Mouse (Mus musculus) intestine, postnatal 0 days (tissue): ENCODE data around the gene Fam214a. TPM values are rescaled to one million over a fixed set of nuclear protein-coding genes. Genes with fewer than 3 reads are reported as not detected.

Source experiments
- ATAC-seq: fragments of 200-750 bp; cut with Nextera tagmentation; 2 replicates; pipeline ENCODE4 v1.8.0; 2017; ENCODE audit warnings: mild to moderate bottlenecking, moderate TSS enrichment, moderate library complexity
- H3K27ac ChIP-seq: fragments of 300-500 bp; sonication (generic); 2 replicates; pipeline ENCODE4 v1.5.1; 2014; ENCODE audit warnings: mild to moderate bottlenecking, low read depth, low read length, moderate library complexity
- H3K27me3 ChIP-seq: fragments of 300-500 bp; sonication (generic); replicated peaks from 2 replicates; pipeline ENCODE4 v1.6.1; 2014; ENCODE audit warnings: low read length, mixed read lengths; ENCODE audit not compliant: control insufficient read depth, insufficient read depth
- H3K36me3 ChIP-seq: fragments of 300-500 bp; sonication (generic); 2 replicates; pipeline ENCODE4 v1.6.1; 2014; ENCODE audit warnings: mild to moderate bottlenecking, moderate library complexity; ENCODE audit not compliant: control insufficient read depth, insufficient read depth
- H3K4me1 ChIP-seq: fragments of 300-500 bp; sonication (generic); replicated peaks from 2 replicates; pipeline ENCODE4 v1.6.1; 2014; ENCODE audit warnings: antibody characterized with exemption, low read length, mixed read lengths; ENCODE audit not compliant: control insufficient read depth, insufficient read depth
- H3K4me2 ChIP-seq: fragments of 300-500 bp; sonication (generic); replicated peaks from 2 replicates; pipeline ENCODE4 v1.6.1; 2014; ENCODE audit warnings: low read depth, mild to moderate bottlenecking, moderate library complexity
- H3K4me3 ChIP-seq: fragments of 300-500 bp; sonication (generic); 2 replicates; pipeline ENCODE4 v1.5.1; 2014; ENCODE audit warnings: low read depth, low read length
- H3K9ac ChIP-seq: fragments of 300-500 bp; sonication (generic); 2 replicates; pipeline ENCODE4 v1.6.1; 2014; ENCODE audit warnings: mild to moderate bottlenecking, low read depth, low read length
- H3K9me3 ChIP-seq: fragments of 300-500 bp; sonication (generic); 2 replicates; pipeline ENCODE4 v1.6.1; 2016; ENCODE audit warnings: mixed run types; ENCODE audit not compliant: control insufficient read depth
- CTCF ChIP-seq: sonication (generic); IDR thresholded peaks from 2 replicates; pipeline ENCODE4 v1.5.1; 2016; ENCODE audit warnings: low read depth, mild to moderate bottlenecking, control low read depth, antibody characterized with exemption, moderate library complexity
- WGBS: fragments of 180-500 bp; shearing (Covaris S2); extraction: QIAGEN DNeasy Blood & Tissue Kit; methylation state at CpG from one replicate; pipeline ENCODE4 v1.1.7; 2014; 5-methylcytosine and 5-hydroxymethylcytosine counted together
- polyA plus RNA-seq: library from polyadenylated mRNA; unstranded; fragments of >200 nt; fragmentation: Nextera tagmentation; extraction: Ambion mirVana; gene quantifications from 2 replicates; pipeline ENCODE4 v1.2.1, GENCODE M21; 2015

Gene Fam214a
- polyA plus RNA-seq, 1 experiment from 2014 or later, result 5.1 TPM

DNA sequence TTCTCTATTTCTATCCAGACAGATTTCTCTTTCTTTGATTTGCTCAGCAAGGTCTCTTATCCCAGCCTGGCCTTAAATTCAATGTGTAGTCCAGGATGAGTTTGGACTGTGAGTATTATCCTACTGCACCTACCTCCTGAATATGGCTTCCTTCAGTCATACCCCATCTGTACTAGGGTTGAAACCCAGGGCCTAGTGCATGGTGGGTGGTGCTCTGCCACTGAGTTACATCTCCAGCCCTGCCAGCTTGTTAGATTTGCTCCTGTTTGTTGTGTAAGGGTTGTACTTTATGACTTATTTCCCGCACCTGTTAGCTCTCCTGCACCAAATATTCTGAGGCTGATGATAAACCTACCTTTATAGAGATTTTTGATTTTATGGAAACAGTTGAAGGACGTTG lies 90.5 kb downstream of the Fam214a start:
- WGBS, result 82% methylated on average over 2 of the region's 2 CpGs
- H3K9ac ChIP-seq, result no peak overlapping the region
- no peak for ATAC-seq

DNA sequence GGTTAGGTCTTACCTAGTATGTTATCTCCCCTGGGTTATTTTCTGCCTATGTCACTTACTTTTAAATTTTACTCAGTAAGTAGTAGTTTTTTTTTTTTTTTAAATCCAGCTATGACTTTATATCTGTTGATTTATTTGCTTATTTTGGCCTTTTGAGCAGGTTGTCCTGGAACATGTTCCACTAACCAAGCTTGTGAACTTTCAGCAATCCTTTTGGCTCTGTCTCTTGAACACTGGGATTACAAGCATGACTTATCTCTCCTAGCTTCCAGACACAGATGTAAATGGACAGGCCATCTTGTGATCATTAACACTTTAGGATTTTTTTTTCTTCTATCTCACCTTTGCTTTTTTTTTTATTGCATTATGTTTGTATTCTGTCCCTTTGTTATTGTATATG lies 94.4 kb downstream of the Fam214a start:
- H3K36me3 ChIP-seq, result peaks cover 7% of the 10 kb centered on the region; the same call in 1 of the 2 replicates
- no peak for ATAC-seq
- no peak overlapping the region for H3K4me3 ChIP-seq
- H3K4me2 ChIP-seq, result no peak overlapping the region
- H3K4me1 ChIP-seq, result no peaks in the 10 kb centered on the region
- no peak overlapping the region for H3K27ac ChIP-seq
- no peaks in the 10 kb centered on the region for H3K27me3 ChIP-seq
- no peaks in the 10 kb centered on the region for H3K9me3 ChIP-seq
- no peak overlapping the region for H3K9ac ChIP-seq
- TF ChIP-seq CTCF, result no peak

More for the DNA sequence above, 90.5 kb downstream of the Fam214a start:
- Histone ChIP-seq H3K36me3 (peaks cover 7% of the 10 kb centered on the region; the same call in 1 of the 2 replicates), H3K4me2 (no peak overlapping the region), H3K27ac (no peak overlapping the region), H3K9me3 (no peaks in the 10 kb centered on the region), H3K4me1 (no peaks in the 10 kb centered on the region), H3K27me3 (no peaks in the 10 kb centered on the region), H3K4me3 (no peak overlapping the region)
- TF ChIP-seq CTCF, result no peak

DNA sequence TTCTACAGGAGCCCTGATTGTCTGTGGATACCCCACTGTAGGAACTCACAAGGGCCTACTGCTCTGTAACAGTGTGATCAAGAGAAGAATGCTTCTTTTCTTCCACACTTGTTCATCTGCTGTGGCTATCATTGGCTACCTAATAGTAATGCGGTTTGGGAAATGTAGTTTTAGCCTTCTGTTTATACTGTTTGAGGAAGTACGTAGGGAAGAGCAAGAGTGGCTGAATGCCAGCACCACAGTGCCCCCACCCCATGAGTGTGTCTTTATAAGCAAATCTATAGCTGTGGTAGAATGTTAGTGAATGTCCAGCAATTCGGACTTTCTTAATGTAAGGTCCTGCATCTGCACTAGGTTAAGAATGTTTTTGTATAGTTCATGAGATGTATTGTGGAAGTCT lies 96.4 kb downstream of the Fam214a start:
- Histone ChIP-seq H3K9me3 (no peaks in the 10 kb centered on the region), H3K27me3 (no peaks in the 10 kb centered on the region), H3K4me3 (no peak overlapping the region), H3K27ac (no peak overlapping the region), H3K9ac (no peak overlapping the region), H3K4me1 (no peaks in the 10 kb centered on the region), H3K4me2 (no peak overlapping the region), H3K36me3 (peaks cover 7% of the 10 kb centered on the region; the same call in 1 of the 2 replicates)
- no peak for ATAC-seq
- no peak for TF ChIP-seq CTCF
- 60% methylated on average over 3 of the region's 3 CpGs for WGBS

DNA sequence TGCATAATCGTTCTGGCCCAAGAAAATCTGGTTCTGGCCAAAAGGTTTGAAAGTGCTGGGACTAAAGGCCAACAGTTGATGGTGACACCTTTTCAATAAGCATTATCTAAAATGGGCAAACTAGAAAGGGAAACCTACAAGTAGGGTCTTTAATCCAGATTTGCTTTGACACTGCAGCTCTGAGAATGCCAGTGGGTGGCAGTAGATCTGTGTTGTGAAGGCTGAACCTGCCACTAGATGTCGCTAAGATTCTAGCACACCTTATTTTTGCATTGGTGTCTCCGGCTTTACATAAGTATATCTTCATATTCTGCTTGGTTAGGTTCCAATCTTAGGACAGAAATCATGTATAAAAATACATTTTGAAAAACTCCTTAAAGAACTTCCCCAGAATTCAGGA lies 97.3 kb downstream of the Fam214a start:
- H3K9ac ChIP-seq, result no peak overlapping the region
- H3K4me3 ChIP-seq, result no peak overlapping the region
- H3K4me1 ChIP-seq, result no peaks in the 10 kb centered on the region
- H3K9me3 ChIP-seq, result no peaks in the 10 kb centered on the region
- no peak overlapping the region for H3K4me2 ChIP-seq
- peaks cover 6% of the 10 kb centered on the region; the same call in 1 of the 2 replicates for H3K36me3 ChIP-seq
- 20% methylated on average over 3 of the region's 3 CpGs for WGBS
- H3K27me3 ChIP-seq, result no peaks in the 10 kb centered on the region
- ATAC-seq, result no peak
- H3K27ac ChIP-seq, result no peak overlapping the region
- TF ChIP-seq CTCF, result peak; percentile 96

DNA sequence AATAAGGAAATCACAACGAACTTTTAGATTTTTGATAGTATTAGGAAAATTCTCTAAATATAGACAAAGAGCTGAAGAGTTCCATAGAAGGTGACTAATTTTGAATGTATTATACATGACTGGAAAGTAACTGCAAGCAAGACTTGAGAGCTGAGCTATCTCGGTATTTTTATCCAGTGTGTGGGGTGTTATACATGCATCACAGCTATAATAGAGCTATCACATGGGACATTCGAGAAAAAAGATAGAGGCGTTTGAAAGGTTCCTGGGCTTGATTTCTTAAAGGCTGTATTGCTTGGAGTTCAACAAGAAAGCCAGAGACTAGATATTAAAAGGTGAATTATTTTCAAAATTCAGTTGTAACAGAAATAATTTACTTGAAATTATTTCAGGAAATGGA lies 99.2 kb downstream of the Fam214a start:
- Histone ChIP-seq H3K4me3 (no peak overlapping the region), H3K9ac (no peak overlapping the region), H3K9me3 (no peaks in the 10 kb centered on the region), H3K36me3 (peaks cover 4% of the 10 kb centered on the region), H3K27ac (no peak overlapping the region), H3K4me2 (no peak overlapping the region), H3K4me1 (no peaks in the 10 kb centered on the region), H3K27me3 (no peaks in the 10 kb centered on the region)
- TF ChIP-seq CTCF, result no peak
- ATAC-seq, result no peak
- 83% methylated on average over 4 of the region's 4 CpGs for WGBS

DNA sequence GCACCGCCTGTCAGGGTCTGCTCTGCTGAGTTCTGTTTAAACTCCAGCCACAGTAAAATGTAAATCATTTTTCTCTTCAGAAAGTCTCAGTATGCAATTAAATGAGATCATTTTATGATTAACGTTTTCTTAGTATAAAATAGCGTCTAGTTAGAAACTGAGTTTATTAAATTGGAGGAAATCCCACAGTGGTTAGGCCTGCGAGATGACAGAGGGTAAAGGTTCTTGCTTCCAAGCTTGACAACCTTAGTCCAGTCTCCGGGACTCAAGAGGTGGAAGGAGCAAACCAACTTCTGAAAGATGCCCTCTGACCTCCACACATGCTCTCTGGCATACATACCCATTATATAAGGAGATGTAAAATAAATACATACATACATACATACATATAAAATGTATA lies 102.4 kb downstream of the Fam214a start:
- 76% methylated on average over 5 of the region's 5 CpGs for WGBS
- no peak for TF ChIP-seq CTCF
- H3K36me3 ChIP-seq, result peaks cover 33% of the 10 kb centered on the region
- H3K27ac ChIP-seq, result no peak overlapping the region
- H3K9ac ChIP-seq, result no peak overlapping the region
- no peaks in the 10 kb centered on the region for H3K27me3 ChIP-seq
- no peaks in the 10 kb centered on the region for H3K4me1 ChIP-seq
- no peak overlapping the region for H3K4me3 ChIP-seq
- no peak overlapping the region for H3K4me2 ChIP-seq
- H3K9me3 ChIP-seq, result no peaks in the 10 kb centered on the region
- no peak for ATAC-seq
